Mouse (Mus musculus) 3134 (cell line): ENCODE results near the gene Ms4a8a.
"Not testable (repeated sequence)": the region's sequence is repeated elsewhere in the genome, so short reads cannot be mapped to it uniquely, and the experiment has no call there.

Experiments
- DNase-seq: peaks from one replicate; pipeline ENCODE4 v3.0.0-alpha.2; 2011; ENCODE audit warnings: low spot score; ENCODE audit not compliant: insufficient read length; ENCODE audit errors: extremely low read depth

Gene Ms4a8a

GRCm38 (mm10) chr19:11080934-11081333 is at the start of gene Ms4a8a:
Gene Ms4a8a, minus strand, starts transcription at chr19:11081102.
- no peak for DNase-seq

- no peak for DNase-seq
Measured at GRCm38 (mm10) chr19:11129702-11130101, 48.8 kb upstream of the Ms4a8a start.

DNA sequence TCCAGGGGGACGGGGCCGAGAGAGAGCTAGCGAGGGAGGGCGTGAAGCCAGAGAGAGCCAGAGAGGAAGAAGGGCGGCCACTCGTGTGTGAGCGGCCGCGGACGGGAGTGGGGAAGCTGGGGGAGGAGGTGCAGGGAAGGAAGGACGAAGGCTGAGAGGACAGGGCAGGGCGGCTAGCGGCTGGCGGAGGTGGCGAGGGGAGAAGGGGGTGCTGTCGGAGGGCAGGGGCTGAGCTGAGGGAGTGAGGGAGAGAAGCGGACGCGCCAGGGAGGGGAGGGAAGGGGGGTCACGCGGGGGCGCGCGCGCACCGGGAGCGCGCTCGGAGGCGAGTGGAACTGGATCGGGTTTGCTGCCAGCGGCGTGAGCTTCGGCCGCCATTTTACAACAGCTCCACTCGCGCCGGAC is 40.1 kb upstream of the Ms4a8a start:
- not testable (repeated sequence) for DNase-seq

DNA sequence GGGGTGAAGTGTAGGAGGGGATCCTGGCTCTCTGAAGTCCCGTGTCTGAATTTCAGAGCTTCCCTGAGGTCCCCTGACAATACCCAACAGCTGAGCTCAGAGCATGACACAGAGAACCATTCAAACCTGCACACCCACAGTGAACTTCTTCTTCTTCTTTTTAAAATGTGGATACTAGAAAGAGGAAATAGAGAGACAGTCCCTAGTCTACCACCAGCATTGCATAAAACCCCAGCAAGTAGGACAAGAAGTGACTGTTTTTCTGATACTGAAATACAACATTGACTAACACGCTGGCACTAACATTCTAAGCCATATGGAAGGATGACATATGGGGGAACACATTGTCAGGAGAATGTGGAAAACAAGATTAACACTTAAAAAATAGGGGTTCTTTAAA is 38.4 kb upstream of the Ms4a8a start:
- no peak for DNase-seq

- no peak for DNase-seq
Measured at GRCm38 (mm10) chr19:11107746-11108145, 26.8 kb upstream of the Ms4a8a start.

GRCm38 (mm10) chr19:11101880-11102279 is 21.0 kb upstream of the Ms4a8a start:
- no peak for DNase-seq

- DNase-seq = no peak
Measured at GRCm38 (mm10) chr19:11098401-11098800, 17.5 kb upstream of the Ms4a8a start.

DNA sequence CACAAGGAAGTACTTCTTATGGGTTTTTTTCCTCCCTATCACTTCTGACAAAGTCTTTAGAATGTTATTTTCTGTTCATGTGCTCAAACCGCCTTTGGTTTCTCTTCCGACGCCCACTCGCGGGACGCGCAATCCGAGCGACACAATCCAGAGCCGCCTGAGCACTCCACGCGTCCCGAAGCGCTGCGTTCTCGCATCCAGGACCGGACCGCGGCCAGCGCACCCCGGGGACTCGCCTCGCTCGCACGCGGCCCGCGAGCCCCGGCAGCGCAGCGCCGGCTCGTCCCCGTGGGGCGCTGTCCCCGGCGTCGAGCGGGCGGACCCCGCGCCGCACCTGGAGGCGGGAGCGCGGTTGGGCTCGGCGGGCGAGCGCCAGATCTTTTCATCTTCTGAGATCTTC is 11.2 kb upstream of the Ms4a8a start:
- not testable (repeated sequence) for DNase-seq

- no peak for DNase-seq
Measured at GRCm38 (mm10) chr19:11070364-11070763, 10.5 kb downstream of the Ms4a8a start.

DNA sequence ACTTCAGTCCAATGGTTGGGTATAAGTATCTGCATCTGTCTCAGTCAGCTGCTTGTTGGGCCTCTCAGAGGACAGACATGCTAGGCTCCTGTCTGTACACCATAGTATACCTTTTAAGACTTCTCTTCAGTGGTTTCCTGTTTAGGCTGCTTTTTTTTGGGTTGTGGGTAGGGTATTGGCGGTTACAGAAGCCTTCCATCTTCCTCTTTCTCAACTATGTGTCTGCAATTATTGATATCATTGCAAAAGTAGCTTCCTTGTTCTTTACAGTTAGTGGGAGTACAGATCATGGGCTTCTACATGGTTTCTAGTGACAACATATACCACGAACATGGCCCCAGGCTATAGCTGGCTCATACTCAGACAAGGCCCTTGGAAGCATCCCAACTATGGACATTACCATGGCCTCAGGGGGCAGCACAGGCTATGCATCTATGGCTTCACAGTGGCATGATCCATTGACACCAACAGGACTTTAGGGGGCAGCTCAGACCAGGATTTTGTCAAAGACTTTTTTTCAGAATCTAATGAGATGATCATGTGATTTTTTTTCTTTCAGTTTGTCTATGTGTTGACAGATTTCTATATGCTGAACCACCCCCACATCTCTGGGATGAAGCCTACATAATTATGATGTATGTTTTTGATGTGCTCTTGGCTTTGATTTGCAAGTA is 15.6 kb downstream of the Ms4a8a start:
- DNase-seq = no peak

DNA sequence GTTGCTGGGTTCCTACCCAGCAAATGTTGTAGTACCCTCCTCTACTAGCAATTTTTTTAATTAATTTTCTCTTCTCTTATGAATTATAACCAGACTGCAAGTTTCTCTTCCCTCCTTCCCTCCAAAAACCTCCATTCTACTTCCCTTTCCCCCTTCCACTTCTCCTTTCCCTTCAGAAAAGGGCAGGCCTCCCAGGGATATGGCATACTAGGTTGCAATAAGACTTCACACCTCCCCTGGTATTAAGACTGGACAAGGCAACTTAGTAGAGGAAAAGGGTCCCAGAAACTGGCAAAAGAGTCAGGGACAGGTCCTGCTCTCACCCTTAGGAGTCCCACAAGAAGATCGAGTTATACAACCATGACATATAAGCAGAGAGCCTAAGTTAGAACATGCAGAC is 20.0 kb downstream of the Ms4a8a start:
- no peak for DNase-seq

DNA sequence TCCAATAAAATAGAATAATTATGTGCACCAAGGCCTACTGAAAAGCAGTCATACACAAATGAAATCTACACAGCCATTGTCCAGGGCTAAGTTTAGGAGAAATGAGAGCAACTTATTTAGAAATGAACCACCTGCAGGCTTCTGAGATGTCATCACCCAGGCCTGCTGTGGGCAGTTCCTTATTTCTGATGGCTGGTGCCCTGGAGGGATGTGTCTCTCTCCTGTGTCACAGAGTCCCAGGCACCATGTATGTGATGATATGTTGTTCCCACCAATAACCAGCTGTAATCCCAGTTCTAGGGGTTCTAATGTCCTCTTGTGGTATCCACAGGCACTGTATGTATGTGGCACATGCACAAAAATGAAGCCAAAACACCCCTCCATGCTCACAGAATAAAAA is 20.9 kb downstream of the Ms4a8a start:
- DNase-seq = no peak

DNA sequence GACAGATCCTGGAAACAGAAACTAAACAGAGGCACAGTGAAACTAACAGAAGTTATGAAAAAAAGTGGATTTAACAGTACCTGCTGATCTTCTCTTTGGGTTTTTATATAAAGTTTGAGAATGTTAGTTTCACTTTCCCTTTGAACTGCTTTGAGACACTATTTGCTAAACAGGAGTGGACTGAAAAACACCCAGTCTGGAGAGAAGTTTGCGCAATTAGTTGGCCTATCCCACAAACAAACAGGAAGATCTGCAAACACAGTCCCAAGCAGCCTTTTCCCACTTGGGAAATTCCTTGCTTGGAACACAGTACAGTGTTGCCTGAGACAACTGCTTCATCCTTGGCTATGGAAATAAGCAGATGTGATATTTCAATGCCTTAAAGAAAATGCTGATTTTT is 25.2 kb downstream of the Ms4a8a start:
- DNase-seq = not testable (repeated sequence)

DNA sequence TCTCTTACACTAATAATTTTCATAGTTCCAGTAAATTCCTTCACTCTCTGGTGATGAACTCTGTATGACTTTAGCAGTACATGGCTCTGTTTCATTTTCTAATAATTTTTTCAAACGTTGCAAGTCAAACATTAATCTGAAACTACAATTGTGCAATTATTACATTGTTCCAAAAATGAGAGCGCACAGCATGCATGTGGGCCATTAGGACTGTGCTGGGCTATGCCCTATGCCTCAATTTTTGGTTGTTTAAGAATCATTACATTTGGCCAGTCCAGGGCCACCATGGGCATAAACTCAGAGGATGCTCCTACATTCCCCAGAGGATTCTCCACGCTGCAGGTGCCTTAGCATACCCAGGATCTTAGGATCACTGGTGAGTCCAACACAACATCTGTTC is 27.6 kb downstream of the Ms4a8a start:
- no peak for DNase-seq

GRCm38 (mm10) chr19:11052877-11053276 is 28.0 kb downstream of the Ms4a8a start:
- no peak for DNase-seq

- no peak for DNase-seq
Measured at GRCm38 (mm10) chr19:11050286-11050685, 30.6 kb downstream of the Ms4a8a start.

DNA sequence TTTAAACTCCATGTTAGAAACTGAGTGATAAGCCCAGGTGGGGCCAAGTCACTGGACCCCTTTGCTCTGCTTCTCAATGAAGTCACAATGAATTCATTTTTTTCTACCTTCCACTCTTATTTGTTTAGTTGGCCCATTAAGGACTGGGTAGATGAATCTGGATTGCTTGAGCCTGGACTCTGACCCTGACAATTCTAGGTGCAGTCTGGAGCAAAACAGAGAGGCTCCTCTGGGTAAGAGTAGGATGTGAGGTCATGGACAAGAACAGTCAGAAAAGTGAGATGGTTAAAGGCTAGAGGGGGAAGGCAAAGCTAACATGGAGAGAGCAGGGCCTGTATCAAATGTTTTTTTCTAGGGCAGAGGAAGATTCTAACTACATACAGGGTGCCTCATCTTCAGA is 31.5 kb downstream of the Ms4a8a start:
- no peak for DNase-seq

- DNase-seq = no peak
Measured at GRCm38 (mm10) chr19:11048503-11048902, 32.4 kb downstream of the Ms4a8a start.

DNA sequence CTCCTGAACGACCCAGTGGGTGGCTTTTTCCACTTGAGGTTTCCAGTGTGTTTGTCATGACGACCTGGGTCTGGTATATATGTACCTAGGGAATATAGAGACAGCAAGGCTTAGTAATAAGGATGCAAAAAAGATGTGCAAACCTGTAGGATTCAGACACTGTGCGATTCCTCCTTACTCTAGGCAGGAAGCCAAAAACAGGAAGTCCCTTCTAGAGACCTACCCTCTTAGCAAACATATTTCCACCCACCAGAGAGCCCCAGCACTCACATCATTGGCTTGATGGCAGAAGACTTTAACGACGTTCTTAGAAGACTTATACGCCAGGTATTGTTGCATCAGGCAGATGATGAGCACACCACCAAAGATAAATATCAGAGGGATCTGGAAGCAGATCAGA is 32.9 kb downstream of the Ms4a8a start:
- DNase-seq = no peak

DNA sequence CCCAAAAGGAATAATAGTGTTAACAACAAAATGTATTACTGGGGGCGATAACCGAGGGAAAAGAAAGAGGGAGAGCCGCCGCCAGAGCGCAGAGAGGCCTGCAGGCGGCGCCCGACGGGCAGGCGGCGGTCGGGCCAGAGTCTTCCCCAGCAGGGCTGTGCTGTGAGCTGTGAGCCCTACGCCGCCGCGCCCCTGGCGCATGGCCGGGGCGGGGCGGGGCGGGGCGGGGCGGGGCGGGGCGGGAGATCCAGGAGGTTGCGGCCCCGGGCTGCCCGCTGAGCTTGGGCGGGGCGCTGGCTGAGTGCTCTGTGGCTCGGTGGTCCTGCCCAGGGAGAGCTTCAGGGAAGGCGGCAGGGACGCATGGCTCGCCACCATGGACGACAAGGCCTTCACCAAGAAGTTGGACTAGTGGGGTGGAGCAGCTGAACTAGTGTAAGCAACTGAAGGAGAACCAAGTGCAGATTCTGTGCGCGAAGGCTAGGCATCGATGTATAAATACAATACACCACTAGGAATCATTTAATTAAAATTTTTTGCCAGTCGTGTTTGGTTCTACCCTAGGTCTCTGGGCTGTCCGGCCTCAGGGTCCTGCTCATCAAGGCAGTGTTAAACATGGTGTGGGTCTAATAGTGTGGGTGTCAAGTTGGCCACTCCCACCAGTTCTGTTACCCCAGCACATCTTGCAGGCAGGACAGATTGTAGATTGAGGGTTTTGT is 35.7 kb downstream of the Ms4a8a start:
- DNase-seq = no peak

DNA sequence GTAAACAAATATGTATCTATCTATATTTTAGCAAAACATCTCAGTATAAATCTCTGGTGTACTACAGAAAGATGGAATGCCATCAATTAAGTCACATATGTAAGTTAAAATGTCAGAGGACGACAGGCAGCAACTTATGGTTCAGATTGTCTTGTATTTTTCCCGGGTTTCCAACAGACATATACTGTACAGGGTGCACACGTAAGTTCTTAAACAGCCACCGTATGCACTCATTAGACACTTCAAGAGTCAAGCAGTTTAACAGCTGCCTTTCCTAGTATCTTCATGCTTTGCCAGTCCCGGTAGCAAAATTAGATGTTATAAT is 36.3 kb downstream of the Ms4a8a start:
- DNase-seq = no peak

- no peak for DNase-seq
Measured at GRCm38 (mm10) chr19:11037570-11037969, 43.3 kb downstream of the Ms4a8a start.

- DNase-seq = no peak
Measured at GRCm38 (mm10) chr19:11022382-11022781, 58.5 kb downstream of the Ms4a8a start.
